Mouse (Mus musculus) left cerebral cortex, adult 8-10 months (tissue): ENCODE data around the gene 1190002N15Rik. TPM values are rescaled to one million over a fixed set of nuclear protein-coding genes. Genes with fewer than 3 reads are reported as not detected.

Source experiments
- DNase-seq, 2 experiments: peaks; one replicate each; pipeline ENCODE4 v3.0.0; 2022; ENCODE audit warnings: low spot score in 2 of 2
- total RNA-seq, 4 experiments: library from RNA; stranded (reverse); gene quantifications; 2 replicates each; pipeline ENCODE4 v1.2.4; 2022

1190002N15Rik gene
- total RNA-seq, 4 experiments from 2014 or later = 30.3 to 36.3 (median 30.9) TPM

DNA sequence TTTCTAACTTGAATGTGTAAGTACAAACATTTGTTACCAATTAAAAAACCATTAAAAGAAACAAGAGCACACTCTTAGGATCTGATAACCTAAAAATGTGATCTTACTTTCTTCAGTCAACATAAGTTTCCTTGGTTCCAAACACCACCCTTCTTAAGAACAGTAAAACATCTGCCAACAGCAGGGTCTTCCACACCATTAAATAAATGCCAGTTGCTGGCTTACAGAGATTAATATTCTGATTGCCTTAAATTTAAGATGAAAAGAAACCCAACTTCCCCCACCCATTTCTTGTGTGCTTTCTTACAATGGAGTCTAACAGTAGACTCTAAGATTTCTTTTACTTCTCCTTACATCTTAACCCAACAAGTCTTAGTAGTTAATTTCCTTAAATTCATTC is 7.9 kb downstream of the 1190002N15Rik start:
- DNase-seq = no peak

DNA sequence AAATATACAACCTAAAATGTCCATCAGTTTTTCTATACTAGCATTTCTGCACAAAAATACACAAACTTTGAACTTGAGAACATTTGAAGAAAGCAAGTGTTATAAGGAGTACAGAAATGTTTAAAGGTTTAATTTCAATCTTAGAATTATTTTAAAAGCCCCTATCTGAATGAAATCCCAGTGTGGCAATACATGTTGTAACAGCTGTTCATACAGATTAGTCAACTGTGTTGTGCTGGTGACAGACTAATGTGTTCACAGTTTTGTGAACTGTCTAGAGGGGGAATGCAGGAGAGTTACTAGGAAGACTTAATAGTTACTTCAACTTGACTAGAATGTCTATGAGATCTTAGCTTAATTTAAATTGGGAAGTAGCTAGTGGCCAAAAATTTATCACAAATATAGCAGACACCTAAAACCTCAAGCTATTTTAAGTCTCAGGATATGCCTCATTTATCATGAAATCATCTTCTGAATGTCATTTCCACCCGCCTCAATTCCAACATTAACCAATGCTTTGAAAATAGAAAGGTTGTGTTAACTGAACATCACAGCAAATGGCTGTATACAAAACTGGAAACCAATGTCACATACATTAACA is 8.6 kb downstream of the 1190002N15Rik start:
- DNase-seq = no peak

DNA sequence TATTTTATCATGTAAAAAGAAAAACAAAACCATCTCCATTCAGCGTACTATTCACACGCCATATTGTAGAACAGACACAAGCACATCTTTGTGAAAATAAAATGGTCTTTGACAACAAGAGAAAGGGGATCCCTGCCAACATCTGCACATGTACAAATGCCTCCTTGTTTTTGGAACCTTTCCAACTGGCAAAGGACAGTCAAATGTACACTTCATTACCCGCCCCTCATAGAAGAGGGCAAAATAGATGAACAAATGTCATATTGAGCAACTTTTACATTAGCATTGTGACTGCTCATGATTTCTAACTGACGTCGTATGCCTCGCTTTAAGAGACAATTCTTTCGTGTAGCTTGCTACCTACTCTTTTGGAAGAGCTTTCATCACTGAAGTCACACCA is 11.4 kb downstream of the 1190002N15Rik start:
- DNase-seq = no peak

DNA sequence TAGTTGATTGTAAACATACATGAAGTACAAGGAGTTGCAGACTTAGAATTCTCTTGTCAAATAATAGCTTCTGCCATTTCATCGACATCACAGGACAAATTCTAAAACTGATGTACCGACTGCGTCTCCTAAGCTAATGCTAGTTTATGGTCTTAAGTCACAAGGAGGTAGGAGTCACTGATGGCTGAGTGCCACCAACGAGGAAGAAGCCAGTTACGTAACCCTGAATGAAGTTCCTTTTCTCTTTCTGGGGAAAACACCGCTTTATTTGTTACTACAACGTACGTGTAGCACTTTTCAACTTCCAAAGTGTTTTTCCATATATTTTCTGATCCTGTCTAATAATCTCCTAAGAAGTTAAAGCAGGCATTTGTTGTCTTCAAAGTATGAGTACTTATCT is 25.6 kb downstream of the 1190002N15Rik start:
- DNase-seq = no peak

DNA sequence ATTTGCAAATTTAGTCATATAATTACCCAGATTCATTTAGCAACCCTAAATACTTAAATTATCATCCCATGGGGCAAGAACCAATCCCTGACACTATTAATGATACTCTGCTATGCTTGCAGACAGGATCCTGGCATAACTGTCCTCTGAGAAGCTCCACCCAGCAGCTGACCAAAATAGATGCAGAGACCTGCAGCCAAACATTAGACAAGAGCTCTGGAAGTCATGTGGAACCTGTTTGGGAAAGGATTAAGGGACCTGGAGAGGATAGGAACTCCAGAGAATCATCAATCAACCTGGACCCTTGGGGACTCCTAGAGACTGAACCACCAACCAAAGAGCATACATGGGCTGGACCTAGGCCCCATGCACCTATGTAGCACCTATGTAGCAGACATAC is 26.7 kb downstream of the 1190002N15Rik start:
- no peak for DNase-seq

DNA sequence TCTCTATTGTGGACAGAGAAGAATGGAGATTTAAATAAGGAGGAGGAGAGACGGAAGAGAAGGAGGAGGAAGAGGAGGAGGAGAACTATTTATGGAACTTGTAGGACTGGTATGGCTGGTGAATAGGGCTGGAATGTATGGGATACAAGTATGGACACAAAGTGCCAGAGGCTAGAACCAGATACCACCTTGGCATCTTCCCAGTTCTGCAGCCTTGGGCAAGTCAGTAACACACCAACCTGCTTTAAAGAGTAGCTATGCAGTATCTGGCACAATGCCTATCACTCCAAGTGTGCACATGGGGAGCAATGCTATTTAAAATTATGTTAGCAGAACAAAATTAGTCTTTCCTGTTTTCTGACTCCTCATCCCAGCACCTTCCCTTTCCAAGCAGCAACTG is 30.9 kb downstream of the 1190002N15Rik start:
- DNase-seq = no peak

DNA sequence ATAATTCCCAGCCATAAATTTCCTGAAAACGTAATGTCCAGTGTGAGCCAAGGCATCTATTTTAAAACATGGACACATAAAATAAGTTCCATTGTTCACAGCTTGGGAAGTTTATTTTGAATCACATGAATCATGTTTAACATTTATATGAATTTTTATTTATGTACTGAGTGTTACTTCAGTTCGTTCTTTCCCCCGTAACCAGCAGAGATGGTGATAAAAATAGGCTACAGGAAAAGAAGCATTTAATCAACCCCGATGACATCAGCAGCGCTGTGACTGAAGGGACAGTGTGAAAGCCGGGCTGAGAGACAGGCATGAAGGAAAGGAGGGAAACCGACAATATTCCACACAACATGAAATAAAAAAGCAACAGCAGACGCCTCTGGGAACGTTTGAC is 46.4 kb downstream of the 1190002N15Rik start:
- DNase-seq = no peak

DNA sequence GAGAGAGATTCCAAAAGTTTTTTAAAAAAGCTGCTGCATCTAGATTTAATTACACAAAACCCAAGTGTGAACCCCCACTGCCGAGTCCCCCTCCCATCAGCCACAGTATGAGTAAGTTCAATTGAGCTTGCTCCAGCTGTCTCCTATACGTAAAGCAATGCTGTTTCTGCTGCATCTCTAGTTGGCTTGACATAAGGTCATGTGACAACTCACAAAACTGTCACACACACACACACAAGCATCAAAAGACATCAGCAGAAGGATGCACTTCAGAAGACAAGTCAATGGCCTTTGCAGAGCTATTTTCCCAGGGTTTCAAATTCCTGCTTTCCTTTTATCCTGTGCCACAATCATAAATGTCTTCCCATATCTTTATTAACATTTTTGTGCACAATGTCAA is 49.9 kb downstream of the 1190002N15Rik start:
- no peak for DNase-seq

DNA sequence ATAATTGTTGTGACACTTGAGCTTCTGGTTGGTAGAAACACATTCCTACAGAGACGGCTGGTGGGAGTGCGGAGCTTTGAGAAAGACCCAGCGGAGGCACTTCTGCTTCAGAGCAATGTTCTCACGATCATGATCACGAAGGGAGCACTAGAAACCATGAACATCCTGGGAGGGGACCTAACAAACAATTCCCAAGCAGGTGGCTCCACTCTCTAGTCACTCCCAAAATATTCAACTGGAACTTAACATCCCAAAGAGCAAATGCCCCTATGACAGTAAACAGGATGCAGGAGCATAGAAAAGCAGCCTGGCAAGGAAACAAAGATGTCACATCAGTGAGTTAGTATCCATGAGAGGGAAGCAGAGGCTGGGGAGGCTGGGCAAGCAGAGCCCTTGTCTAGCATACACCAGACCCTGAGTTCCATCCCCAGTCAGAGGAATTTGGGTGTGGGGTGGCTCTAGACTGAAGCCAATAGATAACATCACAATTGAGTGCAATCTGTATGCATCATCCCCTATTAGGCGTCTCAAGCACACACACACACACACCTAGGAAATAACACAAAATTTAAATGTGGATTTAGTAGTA is 54.5 kb downstream of the 1190002N15Rik start:
- no peak for DNase-seq

DNA sequence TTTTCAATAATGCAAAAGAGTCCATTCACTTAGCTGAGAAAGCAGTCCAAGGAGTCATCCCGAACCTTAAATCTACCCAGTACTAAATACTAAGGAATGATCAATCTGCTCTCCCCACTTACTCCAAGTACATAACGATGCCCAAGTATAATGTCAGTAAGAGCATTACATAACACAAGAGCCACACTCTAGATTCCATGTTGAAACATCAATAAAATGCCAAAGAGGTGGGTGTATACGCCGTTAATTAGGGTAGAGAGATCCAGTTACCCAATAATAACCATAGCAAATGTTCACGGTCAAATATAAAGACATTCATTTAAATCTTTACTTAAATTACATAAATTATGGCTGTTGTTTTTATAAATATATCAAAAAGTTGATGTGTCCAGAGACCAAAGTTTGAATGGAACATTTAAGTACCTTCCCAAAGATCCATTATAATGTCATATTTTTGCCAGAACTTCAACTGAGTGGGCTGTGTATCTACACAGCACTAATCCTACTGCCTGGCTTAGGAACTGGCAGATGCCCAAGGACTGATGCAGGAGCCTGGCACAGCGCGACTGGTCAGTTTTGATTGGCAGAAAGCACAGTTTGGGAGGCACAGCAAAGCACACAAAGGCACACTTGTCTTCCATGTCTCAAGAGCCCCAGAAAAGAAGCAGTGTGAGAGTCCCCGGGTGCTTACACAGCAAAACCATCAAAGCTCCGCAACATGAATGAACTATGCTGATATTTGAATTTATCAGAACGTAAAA is 55.5 kb downstream of the 1190002N15Rik start:
- DNase-seq = peak in 1 of 2 experiments; percentile 71

DNA sequence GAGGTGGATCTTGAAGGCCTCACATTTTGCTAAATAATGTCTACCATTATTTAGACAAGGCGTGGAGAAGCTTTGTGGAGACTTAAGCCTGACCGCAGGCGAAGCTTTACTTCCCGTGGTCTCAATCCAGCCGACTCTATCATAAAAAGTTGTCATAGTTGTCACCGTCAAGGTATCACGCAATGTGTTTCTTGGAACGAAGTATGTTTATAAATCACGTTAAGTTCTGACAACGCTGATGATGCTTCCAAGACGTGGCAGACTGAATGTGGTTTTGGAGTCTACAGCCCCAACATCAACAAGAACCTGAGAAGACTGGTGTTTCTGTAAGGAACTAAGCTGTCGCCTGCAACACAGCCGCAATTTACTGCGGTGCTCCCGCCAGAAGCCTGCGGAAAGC is 56.8 kb downstream of the 1190002N15Rik start:
- DNase-seq = no peak

DNA sequence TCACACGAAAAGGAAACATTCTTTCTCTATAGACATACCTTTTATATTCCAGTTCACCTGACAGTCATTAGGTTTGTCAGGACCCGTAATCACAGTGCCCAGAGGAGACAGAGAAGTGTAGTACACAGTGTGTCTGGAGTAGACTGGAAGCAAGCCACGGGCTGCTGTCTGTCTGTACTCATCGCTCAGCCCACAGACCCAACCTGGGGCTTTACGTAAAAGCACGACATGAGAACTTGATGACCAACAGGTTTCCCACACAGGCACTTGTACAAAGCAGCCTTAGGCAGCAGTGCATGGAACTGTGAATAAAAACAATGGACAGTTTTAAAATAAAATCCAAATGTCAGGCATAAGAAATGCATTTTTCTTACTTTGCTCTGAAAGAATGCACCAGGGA is 58.5 kb downstream of the 1190002N15Rik start:
- no peak for DNase-seq

DNA sequence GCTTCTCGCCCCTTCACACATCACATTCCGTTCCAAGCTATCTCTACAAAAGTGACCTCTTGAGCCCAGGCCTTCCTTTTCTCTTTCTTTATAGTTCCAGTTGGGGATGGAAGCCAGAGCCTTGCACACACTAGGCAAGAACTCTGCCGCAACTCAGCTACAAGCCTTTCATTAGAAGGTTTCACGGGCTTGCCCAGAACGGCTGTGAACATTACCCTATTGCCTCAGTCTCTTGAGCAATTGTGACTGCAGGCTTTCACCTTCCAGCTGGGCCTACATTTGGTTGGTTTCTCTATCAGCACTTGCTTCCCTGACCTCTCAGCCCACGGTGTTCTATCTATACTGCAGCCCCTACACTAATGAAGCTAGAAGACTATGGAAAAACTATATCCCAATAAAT is 58.9 kb downstream of the 1190002N15Rik start:
- DNase-seq = no peak

DNA sequence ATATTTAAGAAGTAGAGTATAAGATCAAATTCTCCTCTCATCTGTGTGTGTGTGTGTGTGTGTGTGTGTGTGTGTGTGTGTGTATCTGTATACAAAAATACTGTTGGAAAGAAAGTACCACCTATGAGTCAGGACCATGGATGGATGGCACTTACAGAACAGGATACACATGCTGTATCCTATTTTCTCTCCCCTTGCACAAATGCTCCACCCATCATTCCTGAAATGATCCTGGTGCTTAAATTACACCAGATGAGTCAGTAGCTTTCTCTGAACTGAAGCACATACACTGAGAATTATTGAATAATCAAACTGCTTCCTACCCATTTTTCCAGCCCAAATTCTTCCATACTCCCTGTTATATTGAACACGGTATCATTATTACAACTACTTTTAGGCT is 61.9 kb downstream of the 1190002N15Rik start:
- DNase-seq = no peak

DNA sequence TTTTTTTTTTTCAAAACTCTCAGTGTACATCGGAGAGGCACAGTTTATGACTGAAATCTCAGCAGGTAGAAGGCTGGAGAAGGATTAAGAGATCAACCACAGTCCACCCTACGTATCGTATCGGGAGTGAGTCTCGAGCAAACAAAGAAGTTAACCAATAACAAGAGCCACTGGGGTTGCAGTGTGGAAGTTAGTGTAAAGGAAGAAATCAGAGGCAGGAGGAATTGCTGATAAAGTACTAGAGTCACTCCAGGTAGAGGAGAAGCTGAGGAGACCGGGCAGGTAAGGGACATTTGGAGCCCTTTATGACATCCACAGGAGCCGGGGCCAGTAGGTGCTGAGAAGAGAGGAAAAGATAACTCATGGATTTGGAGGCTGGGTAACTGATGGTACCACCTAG is 64.0 kb downstream of the 1190002N15Rik start:
- DNase-seq = no peak

DNA sequence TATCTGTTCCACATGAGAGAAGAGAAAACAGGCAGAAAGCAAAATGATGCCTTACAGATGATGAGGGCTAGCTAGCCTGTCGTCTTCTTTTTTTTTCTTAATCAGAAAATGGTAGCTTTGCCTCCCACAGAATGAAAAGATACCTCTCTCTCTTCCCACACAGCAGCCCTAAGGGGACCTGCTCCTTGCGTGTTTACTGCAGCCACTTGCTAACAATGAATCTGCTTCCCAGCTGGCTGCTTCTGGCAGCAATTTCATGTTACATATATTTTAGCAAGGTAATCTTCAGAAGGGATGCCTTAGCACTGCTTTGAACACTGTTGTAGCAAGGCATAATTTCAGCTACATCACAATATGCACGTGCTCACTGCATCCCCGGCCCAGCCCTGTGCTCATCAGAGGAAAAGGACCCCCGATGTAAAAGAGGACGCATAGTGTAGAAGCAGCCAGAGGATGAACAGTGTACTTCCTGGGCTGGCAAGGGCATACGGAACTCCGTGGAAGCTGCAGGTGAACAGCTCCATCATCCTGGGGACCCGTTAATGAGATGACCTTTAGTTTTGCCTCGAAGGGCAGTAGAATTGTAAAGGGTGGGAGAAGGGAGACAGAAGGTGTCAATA is 64.8 kb downstream of the 1190002N15Rik start:
- DNase-seq = no peak

DNA sequence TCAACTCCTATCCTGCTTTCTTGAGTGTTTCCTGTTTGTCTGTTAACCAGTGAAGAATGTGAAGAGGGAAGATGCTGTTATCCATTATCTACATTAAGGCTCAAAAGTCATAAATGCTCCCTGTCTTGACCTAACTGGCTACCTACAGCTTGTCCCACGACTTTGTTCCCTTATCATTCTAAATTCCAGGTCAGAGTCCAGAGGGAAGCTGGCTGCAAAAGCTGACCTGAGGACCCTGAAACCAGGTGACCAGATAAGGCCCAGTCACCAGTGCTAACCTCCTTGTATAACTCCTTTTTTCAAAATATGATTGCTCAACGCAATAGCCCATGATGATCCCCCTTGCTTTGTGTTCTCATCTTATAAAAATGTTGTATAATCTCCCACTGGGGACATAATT is 66.4 kb downstream of the 1190002N15Rik start:
- DNase-seq = no peak

Other genes starting within 250 kb of the 1190002N15Rik start
- 10 to 100 TPM; 20.8 to 27.9 (median 24.4) TPM for gene Slc9a9, start 131.8 kb upstream of the 1190002N15Rik start, total RNA-seq